Comparison of ENCODE assay signal across 17 mouse cellular contexts in the genomic region with DNA sequence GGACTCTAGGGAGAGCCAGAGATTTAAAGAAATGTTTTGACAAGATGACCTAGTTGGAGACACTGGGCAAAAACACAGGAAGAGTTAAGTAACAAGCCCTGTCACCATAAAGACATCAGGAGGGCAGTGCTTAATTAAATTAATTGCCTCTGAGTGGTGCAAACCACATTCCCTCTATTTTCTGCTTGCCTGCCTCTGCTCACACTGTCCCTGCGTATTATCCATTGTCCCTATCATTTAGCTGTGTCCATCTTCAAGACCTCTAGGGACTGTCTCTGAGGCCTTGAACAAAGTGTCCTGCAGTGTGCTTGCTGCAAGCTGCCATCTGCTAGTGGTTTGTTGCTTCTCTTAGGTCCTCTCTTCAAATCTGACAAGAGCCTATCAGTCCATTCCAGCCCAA.
DNase-seq lines count a peak whose midpoint lies in the region; ATAC-seq and TF ChIP-seq lines count a peak whose summit lies in the region.
"Had no signal": no experiment of that assay in that cellular context is flagged by ENCODE, and none has a peak within 500 bp of the region (broad histone marks: within the 10 kb centered on the region; RNA-seq: fewer than 3 reads in every experiment).

No protein-coding gene starts in this region.

- no peak overlapping the region for H3K9ac ChIP-seq in midbrain, embryonic 14.5 days (replicated peaks; ENCODE audit: low read length)
- H3K9ac ChIP-seq in embryonic facial prominence, embryonic 13.5 days = no peak overlapping the region
- no peak overlapping the region for H3K9ac ChIP-seq in heart, embryonic 11.5 days (ENCODE audit: low read depth, low read length)
- H3K9ac ChIP-seq: embryonic facial prominence, embryonic 15.5 days; forebrain, embryonic 15.5 days; limb, embryonic 15.5 days had no signal

- no peak for TF ChIP-seq CTCF in kidney, adult 2 months (conservative IDR thresholded peaks at IDR 0.05; ENCODE audit: insufficient read depth, insufficient read length, low read depth, low read length)

- H3K27ac ChIP-seq in kidney, adult 2 months (ENCODE audit: insufficient read depth, low read depth, low read length) = no peak overlapping the region
- H3K27ac ChIP-seq in midbrain, embryonic 10.5 days (replicated peaks) = peak overlapping the region; percentile 33; the same call in 1 of the 2 replicates
- no peak overlapping the region for H3K27ac ChIP-seq in midbrain, embryonic 14.5 days (replicated peaks; ENCODE audit: low read depth, low read length)
- peak overlapping the region; percentile 7; the same call in 1 of the 2 replicates for H3K27ac ChIP-seq in embryonic facial prominence, embryonic 13.5 days
- no peak overlapping the region for H3K27ac ChIP-seq in heart, embryonic 11.5 days (ENCODE audit: low read depth, low read length)
- H3K27ac ChIP-seq: embryonic facial prominence, embryonic 15.5 days; forebrain, embryonic 15.5 days; limb, embryonic 15.5 days had no signal

- H3K4me1 ChIP-seq in kidney, adult 2 months (ENCODE audit: control insufficient read depth, insufficient read depth, low read length) = no peaks in the 10 kb centered on the region
- peaks cover 61% of the 10 kb centered on the region for H3K4me1 ChIP-seq in midbrain, embryonic 10.5 days
- peaks cover 25% of the 10 kb centered on the region for H3K4me1 ChIP-seq in midbrain, embryonic 14.5 days (ENCODE audit: control insufficient read depth, insufficient read depth, low read length)
- peaks cover 37% of the 10 kb centered on the region for H3K4me1 ChIP-seq in embryonic facial prominence, embryonic 13.5 days
- H3K4me1 ChIP-seq in heart, embryonic 11.5 days (ENCODE audit: control insufficient read depth, insufficient read depth, low read length) = peaks cover 15% of the 10 kb centered on the region; the same call in 1 of the 2 replicates
- H3K4me1 ChIP-seq: embryonic facial prominence, embryonic 15.5 days; megakaryocyte, embryonic 14.5 days had no signal

- peak; percentile 43 for DNase-seq in kidney, adult 2 months
- no peak for DNase-seq in kidney, postnatal 4 days
- DNase-seq in midbrain, embryonic 10.5 days (ENCODE audit: low spot score) = no peak
- no peak for DNase-seq in midbrain, embryonic 14.5 days
- DNase-seq in retina, postnatal 1 day = peak; percentile 95
- no peak for DNase-seq in adrenal gland, adult 8-10 months
- DNase-seq: gastrocnemius, postnatal 10 days; heart, postnatal 4 days; lung, adult 2 months; thymus, postnatal 4 days had no signal

- no peak overlapping the region for H3K4me3 ChIP-seq in kidney, adult 2 months (ENCODE audit: insufficient read depth, low read depth, low read length)
- no peak overlapping the region for H3K4me3 ChIP-seq in midbrain, embryonic 10.5 days
- H3K4me3 ChIP-seq in midbrain, embryonic 14.5 days (replicated peaks; ENCODE audit: low read depth, low read length) = no peak overlapping the region
- no peak overlapping the region for H3K4me3 ChIP-seq in embryonic facial prominence, embryonic 13.5 days
- H3K4me3 ChIP-seq in heart, embryonic 11.5 days (ENCODE audit: low read depth, low read length) = no peak overlapping the region
- H3K4me3 ChIP-seq: embryonic facial prominence, embryonic 15.5 days; forebrain, embryonic 15.5 days; heart, embryonic 10.5 days; limb, embryonic 15.5 days; megakaryocyte, embryonic 14.5 days had no signal

- no peak overlapping the region for H3K4me2 ChIP-seq in midbrain, embryonic 14.5 days (ENCODE audit: low read length)
- no peak overlapping the region for H3K4me2 ChIP-seq in embryonic facial prominence, embryonic 13.5 days
- no peak overlapping the region for H3K4me2 ChIP-seq in heart, embryonic 11.5 days
- H3K4me2 ChIP-seq: embryonic facial prominence, embryonic 15.5 days; forebrain, embryonic 15.5 days; limb, embryonic 15.5 days had no signal

- TF ChIP-seq POLR2A in kidney, adult 2 months (IDR thresholded peaks at IDR 0.05; ENCODE audit: low read depth, low read length) = no peak

- no peak for ATAC-seq in midbrain, embryonic 14.5 days (ENCODE audit: low FRiP score, low TSS enrichment)
- ATAC-seq in embryonic facial prominence, embryonic 13.5 days (ENCODE audit: insufficient number of reproducible peaks, insufficient read depth, low FRiP score, low TSS enrichment, low read depth) = no peak
- ATAC-seq in heart, embryonic 11.5 days (replicated peaks; ENCODE audit: insufficient number of reproducible peaks, low FRiP score, low TSS enrichment) = no peak
- ATAC-seq: forebrain, embryonic 15.5 days had no signal

- no peaks in the 10 kb centered on the region for H3K27me3 ChIP-seq in kidney, adult 2 months (replicated peaks; ENCODE audit: control insufficient read depth, insufficient read depth, low read length)
- peaks cover 74% of the 10 kb centered on the region for H3K27me3 ChIP-seq in midbrain, embryonic 10.5 days (ENCODE audit: low read depth, poor library complexity, severe bottlenecking)
- H3K27me3 ChIP-seq in midbrain, embryonic 14.5 days (ENCODE audit: control insufficient read depth, insufficient read depth, low read length) = 0 out of 2 replicates have a peak, but pooled peaks cover 5% of the 10 kb centered on the region
- H3K27me3 ChIP-seq in embryonic facial prominence, embryonic 13.5 days = no peaks in the 10 kb centered on the region
- H3K27me3 ChIP-seq in heart, embryonic 11.5 days (ENCODE audit: control insufficient read depth, insufficient read depth, low read length) = peaks cover 45% of the 10 kb centered on the region
- H3K27me3 ChIP-seq: embryonic facial prominence, embryonic 15.5 days; forebrain, embryonic 15.5 days; limb, embryonic 15.5 days had no signal

- 82% methylated on average over 1 of the region's 1 CpGs for WGBS in kidney, adult 2 months
- 79% methylated on average over 1 of the region's 1 CpGs for WGBS in midbrain, embryonic 10.5 days
- 42% methylated on average over 1 of the region's 1 CpGs for WGBS in midbrain, embryonic 14.5 days
- WGBS in embryonic facial prominence, embryonic 13.5 days = 53% methylated on average over 1 of the region's 1 CpGs
- 60% methylated on average over 1 of the region's 1 CpGs for WGBS in heart, embryonic 11.5 days (ENCODE audit: insufficient replicate concordance)

- no peaks in the 10 kb centered on the region for H3K9me3 ChIP-seq in midbrain, embryonic 10.5 days (replicated peaks)
- H3K9me3 ChIP-seq in midbrain, embryonic 14.5 days (ENCODE audit: control insufficient read depth, low read length) = no peaks in the 10 kb centered on the region
- no peaks in the 10 kb centered on the region for H3K9me3 ChIP-seq in embryonic facial prominence, embryonic 13.5 days
- H3K9me3 ChIP-seq in heart, embryonic 11.5 days (replicated peaks; ENCODE audit: control insufficient read depth, low read length) = no peaks in the 10 kb centered on the region
- H3K9me3 ChIP-seq: embryonic facial prominence, embryonic 15.5 days; forebrain, embryonic 15.5 days; heart, embryonic 10.5 days; limb, embryonic 15.5 days; megakaryocyte, embryonic 14.5 days had no signal

- no peaks in the 10 kb centered on the region for H3K36me3 ChIP-seq in kidney, adult 2 months (ENCODE audit: control insufficient read depth, insufficient read depth, low read length)
- no peaks in the 10 kb centered on the region for H3K36me3 ChIP-seq in midbrain, embryonic 10.5 days
- H3K36me3 ChIP-seq in midbrain, embryonic 14.5 days (ENCODE audit: control insufficient read depth, insufficient read depth, low read length) = no peaks in the 10 kb centered on the region
- no peaks in the 10 kb centered on the region for H3K36me3 ChIP-seq in embryonic facial prominence, embryonic 13.5 days
- H3K36me3 ChIP-seq in heart, embryonic 11.5 days (ENCODE audit: control insufficient read depth, insufficient read depth, low read length) = no peaks in the 10 kb centered on the region
- H3K36me3 ChIP-seq: embryonic facial prominence, embryonic 15.5 days; forebrain, embryonic 15.5 days; heart, embryonic 10.5 days; limb, embryonic 15.5 days had no signal

Comparison
In these comparisons a context has a peak if more than half of its experiments do, and no peak if none do; other contexts are left out.
1. DNase-seq: peak in kidney, adult 2 months (single experiment) and retina, postnatal 1 day (single experiment); none in kidney, postnatal 4 days (0 of 2), midbrain, embryonic 10.5 days (single experiment), midbrain, embryonic 14.5 days (single experiment) and adrenal gland, adult 8-10 months (single experiment).
2. H3K27ac ChIP-seq: peak in midbrain, embryonic 10.5 days (single experiment) and embryonic facial prominence, embryonic 13.5 days (single experiment); none in kidney, adult 2 months (single experiment), midbrain, embryonic 14.5 days (single experiment) and heart, embryonic 11.5 days (single experiment).